Mouse (Mus musculus): Measurements from ENCODE around the gene Lrrc8b.

GRCm38 (mm10) chr5:105440992-105441535, 25.5 kb downstream of the Lrrc8b start:
- TF ChIP-seq CTCF (IDR thresholded peaks at IDR 0.05; ENCODE audit: borderline replicate concordance, insufficient read depth, low read length), result no peak
- TF ChIP-seq POLR2A (IDR thresholded peaks at IDR 0.05; ENCODE audit: low read depth, low read length), result no peak

Measured in embryonic fibroblast, embryonic 13.5 days (primary cell).